Mouse (Mus musculus): ENCODE results near the gene Olfr656.
A peak's percentile ranks its signal among the peaks of the same experiment; 100 is the strongest.

The Olfr656 gene

DNA sequence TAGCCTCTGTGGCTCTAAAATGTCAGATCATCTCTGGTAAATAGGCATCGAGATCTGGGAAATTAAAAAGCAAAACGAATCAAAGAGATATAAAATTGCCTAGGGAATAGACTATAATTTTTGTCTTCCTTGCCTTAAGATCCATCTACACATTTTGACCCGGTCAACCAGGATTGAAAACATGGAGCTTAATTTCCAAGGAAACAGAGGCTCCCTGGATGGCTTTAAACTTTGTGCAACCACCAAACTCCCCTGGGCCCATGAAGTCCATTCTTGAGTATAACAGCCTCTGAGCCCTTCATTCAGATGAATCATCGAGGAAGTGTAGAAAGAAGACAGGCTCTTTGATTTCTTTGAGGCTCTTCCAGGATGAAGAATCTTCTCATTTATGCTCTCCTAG, at the start of gene Olfr656:
Gene Olfr656 (plus strand): TSS at position 301 of the 400 bp plus-strand sequence.
- no peak for DNase-seq (ENCODE audit: low spot score)

DNA sequence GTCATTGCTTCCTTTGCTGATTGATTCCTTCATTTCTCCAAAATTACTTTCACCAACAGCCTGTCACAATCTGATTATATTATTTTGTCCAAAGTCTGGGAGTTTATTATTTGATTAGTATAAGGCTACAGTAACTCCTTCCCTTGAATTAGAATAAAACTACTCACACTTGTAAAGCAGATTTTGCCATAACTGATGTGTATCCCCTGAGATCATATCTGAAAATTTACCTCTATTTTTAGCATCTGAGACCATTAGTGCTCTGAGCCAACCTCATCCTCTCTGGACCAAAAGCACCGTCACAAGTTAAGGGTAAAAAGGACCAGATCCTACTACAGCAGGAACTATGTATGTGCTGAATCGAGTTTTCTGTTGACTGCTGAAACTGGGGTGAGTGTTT, 36.7 kb upstream of the Olfr656 start, which contains the start of gene Olfr653:
Gene Olfr653 (plus strand): TSS at position 301 of the 400 bp plus-strand sequence.
- DNase-seq (ENCODE audit: low spot score) = no peak

DNA sequence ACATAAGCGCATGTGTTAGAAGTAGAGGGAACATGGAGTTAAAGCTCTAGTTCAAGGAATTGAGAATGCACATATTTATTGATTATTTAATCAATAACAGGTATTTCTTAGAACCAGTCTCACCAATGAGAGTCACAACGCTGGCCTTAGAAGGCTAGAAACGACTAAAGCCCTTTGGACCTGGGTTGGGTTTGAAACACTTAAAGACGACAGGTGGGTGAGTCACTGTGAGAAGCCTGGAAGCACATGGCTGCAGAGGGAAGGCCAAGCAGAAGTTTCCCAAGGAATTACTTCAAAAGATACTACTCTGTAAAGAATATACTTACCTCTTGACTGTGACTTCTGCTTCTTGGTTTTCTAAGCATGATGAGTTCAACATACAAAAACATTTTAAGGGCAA, 32.9 kb upstream of the Olfr656 start:
- DNase-seq (ENCODE audit: low spot score) = no peak

DNA sequence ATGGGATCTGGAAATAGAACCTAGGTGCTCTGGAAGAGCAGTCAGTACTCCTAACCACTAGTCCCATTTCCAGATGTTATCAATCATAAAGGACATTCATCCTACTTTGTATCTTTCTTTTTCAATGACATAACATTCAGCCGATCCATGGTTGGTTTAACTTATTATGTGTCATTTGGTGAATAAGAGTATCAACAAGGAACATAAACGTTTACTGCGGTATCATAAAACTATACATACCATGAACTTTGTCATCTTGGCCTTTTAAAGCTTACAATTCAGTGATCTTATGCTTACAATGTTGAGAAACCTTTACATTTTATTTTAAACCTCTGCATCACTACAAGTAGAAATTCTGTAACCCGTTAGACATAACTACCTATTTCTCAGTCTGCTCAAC, 32.3 kb upstream of the Olfr656 start:
- DNase-seq (ENCODE audit: low spot score) = no peak

DNA sequence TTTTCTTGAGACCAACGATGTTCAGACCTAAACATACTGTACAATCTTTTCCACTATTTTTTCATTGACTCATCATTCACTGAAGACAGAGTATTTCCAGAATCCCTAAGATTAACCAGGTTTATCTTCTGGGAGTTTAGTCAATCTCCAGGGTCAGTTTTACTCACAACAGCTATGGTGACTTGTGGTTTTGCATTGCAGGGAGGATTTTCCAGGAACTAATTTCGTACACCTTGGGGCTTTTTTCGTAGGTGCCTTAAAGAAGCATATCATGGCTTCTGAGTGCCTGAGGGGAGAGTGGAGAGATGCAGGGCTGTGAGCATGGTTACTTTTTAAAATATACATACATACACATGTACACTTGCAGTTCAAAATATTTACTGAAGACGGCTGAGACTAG, 27.0 kb upstream of the Olfr656 start, which contains the start of gene Olfr654:
Gene Olfr654 (plus strand): TSS at position 301 of the 400 bp plus-strand sequence.
- no peak for DNase-seq (ENCODE audit: low spot score)

DNA sequence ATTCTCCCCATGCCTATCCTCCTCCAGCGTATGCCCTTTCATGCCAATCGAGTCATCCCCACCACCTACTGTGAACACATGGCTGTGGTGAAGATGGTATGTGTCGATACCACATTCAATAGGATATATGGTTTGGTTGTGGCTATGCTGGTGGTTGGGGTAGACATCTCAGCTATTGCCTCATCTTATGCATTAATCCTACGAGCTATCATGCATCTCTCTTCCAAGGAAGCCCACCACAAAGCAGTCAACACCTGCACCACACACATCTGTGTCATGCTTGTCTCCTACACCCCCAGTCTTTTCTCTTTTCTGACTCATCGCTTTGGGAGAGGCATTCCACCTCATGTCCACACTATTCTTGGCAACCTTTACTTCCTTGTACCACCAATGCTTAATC, 25.5 kb upstream of the Olfr656 start:
- no peak for DNase-seq (ENCODE audit: low spot score)

DNA sequence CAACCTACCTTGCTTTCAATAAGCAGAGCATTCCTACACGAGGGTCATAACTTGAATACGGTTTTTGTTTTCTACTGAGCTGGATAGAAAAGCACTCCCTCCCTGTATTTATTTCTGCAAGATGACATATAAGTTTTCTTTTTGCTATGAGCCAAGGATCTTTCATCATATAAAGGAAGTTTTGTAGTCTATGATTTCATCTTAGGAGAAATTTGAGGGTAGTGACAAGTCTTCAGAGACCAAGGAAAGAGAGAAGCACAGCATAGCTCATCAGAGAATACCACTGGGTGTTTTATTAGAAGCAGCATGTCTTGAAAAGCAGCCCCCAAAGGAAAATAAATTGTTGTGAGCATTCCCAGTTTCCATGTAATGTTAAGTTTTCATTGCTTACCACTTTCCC, 12.1 kb upstream of the Olfr656 start, which contains the start of gene Olfr655:
Gene Olfr655 (minus strand): TSS at position 101 of the 400 bp plus-strand sequence.
- no peak for DNase-seq (ENCODE audit: low spot score)

DNA sequence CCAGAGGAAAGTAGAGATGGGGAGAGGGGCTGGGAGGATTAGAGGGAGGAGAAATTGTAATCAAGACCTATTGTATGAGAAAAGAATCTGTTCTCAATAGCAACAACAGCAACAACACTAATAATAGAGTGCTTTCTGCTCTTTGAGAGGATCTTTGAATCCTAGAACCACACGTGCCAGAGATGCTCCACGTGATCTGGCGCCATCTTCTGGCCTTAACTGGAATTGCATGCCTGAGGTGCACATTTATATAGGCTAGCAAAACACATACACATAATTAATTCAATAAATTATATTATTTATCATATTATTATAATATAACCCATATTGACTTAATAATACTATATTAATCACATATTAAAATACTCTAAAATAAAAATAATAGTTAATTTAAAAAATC, 10.6 kb upstream of the Olfr656 start:
- peak; percentile 63 for DNase-seq (ENCODE audit: low spot score)

DNA sequence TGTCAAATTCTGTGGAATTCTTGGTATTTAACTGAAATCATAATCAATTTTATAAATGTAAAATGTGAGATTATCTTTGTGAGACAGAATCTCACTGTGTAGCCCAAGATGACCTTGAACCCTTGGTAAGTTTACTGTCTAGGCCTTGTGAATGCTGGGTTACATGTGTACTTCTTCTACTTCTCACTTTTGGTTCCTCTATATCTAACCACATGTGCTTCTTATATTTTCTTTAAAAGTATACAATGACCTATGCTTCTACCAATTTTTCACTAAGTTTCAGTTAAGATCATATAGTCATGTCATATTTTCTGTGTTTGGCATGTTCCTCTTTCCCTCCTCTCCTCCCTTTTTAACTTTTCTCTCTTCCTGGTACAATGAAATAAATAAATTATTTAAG, 9.0 kb upstream of the Olfr656 start:
- no peak for DNase-seq (ENCODE audit: low spot score)

DNA sequence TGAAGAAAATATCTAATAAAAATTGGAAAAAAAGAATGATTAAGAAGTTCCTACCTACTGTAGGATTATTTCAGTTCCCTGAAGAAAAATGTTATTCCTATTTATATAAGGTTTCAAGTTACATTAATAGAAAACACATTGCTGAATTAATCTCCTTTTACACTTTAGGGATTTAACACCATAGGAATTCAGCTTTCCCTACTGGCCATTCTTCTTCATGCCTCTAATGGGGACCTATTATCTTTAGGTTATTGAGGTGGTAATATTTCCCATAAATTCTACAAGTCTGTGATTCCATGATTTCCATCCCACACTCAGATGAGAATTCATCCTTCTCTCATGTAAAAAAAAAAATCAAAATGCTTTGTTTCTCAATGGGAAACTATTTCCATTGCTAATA, 10.7 kb downstream of the Olfr656 start, which contains the start of gene Olfr657:
Gene Olfr657 (plus strand): TSS at position 301 of the 400 bp plus-strand sequence.
- DNase-seq (ENCODE audit: low spot score) = no peak

DNA sequence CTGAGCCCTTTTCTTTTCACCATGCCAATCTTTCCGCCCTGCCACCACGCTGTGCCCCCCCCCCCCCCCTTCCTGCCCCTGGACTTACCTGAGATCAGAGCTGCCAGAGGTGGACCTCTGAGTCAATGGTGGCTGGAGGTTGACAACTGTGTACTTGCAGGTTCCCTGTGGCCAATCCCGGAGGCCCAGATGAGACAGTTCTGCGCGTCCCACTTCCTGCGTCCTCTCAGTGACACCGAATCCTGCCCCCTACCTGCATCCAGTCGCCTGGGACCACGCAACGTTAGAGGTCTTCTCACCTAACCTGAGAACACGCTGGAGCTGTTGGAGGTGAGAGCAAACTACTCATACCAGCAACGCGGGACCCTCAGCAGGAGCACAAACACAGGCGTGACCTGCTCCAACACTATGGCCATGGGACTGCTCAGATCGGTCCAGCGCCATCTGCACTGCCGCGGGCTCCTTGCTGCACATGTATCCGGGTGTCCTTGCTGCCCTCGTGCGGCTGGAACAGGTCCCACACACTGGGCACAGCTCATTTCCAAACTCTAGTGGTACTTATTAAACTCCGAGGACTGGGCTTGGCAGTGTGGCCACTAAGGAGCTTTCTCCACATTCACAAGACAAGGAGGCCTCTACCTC, 33.2 kb downstream of the Olfr656 start, which contains the start of gene Olfr658:
Gene Olfr658 (minus strand): TSS at position 465 of the 642 bp plus-strand sequence.
- peak; percentile 76 for DNase-seq (ENCODE audit: low spot score)

DNA sequence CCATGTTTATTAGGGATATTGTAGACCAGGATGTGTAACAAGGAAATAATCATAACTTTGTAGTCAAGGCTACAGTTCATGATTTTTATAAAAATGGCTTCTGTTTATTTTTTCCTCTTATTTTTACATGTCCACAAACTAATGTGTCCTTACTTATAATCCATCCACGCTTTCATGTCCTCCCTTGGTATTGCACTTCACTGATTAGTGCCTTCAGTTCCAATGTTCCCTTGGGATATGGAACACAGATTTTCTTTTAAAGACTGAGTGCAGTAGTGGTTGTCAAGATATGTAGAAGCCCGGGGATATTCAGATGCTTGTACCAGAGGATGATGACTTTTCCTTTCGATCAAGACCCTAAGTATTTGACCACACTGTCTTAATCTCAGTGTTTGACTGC, 52.7 kb downstream of the Olfr656 start, which contains the start of gene Olfr659:
Gene Olfr659 (plus strand): TSS at position 301 of the 400 bp plus-strand sequence.
- DNase-seq (ENCODE audit: low spot score) = no peak

Data from embryo, embryonic 10.5 days (tissue).